Mouse (Mus musculus) lung, adult 2 months (tissue): ENCODE measurements around the gene Cabin1.

ENCODE experiments used
- CTCF ChIP-seq: fragments of 200-500 bp; IDR thresholded peaks from 2 replicates; pipeline ENCODE4 v1.5.1; 2011; ENCODE audit warnings: mild to moderate bottlenecking, low read length, control low read depth; ENCODE audit not compliant: insufficient read depth
- POLR2A ChIP-seq: fragments of 200-500 bp; IDR thresholded peaks from 2 replicates; pipeline ENCODE4 v1.6.1; 2011; ENCODE audit warnings: low read depth, mild to moderate bottlenecking, control low read depth, low read length, borderline replicate concordance; ENCODE audit errors: extremely low read depth

- TF ChIP-seq CTCF (no peak), POLR2A (no peak)
Observed at GRCm38 (mm10) chr10:75669936-75670335, 94.2 kb downstream of the Cabin1 start.
